Mouse (Mus musculus): ENCODE measurements around the gene C2cd3. TPM values are rescaled to one million over a fixed set of nuclear protein-coding genes. Genes with fewer than 3 reads are reported as not detected.

Gene C2cd3
- polyA plus RNA-seq, 1 experiment from 2014 or later, result 7.5 TPM

DNA sequence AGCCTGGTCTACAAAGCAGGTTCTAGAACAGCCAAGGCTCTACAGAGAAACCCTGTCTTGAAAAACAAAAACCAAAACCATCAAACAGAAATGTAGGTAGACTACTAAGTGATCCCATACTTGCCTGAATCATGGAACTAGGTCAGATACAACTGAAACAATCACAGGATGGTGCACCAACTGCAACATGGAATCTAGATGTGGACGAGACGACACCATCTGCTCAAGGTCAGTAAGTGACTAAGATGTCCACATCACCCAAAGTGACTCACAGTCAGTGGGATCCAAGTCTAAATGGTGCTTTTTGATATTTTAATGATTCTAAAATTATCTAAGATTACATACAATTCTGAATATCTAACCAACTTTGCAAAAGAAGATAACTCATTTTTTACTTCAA is 36.1 kb upstream of the C2cd3 start:
- H3K4me2 ChIP-seq (replicated peaks; ENCODE audit: low read depth, low read length), result no peak overlapping the region
- no peaks in the 10 kb centered on the region for H3K4me1 ChIP-seq (ENCODE audit: insufficient read depth, low read depth, low read length)
- H3K27ac ChIP-seq (ENCODE audit: low read length), result no peak overlapping the region
- TF ChIP-seq CTCF (IDR thresholded peaks at IDR 0.05) (no peak), EP300 (IDR thresholded peaks at IDR 0.05) (no peak)
- DNase-seq (ENCODE audit: low spot score) (no peak), ATAC-seq (no peak)
- no peak overlapping the region for H3K4me3 ChIP-seq (ENCODE audit: low read depth, low read length)
- H3K9ac ChIP-seq (replicated peaks; ENCODE audit: low read depth), result no peak overlapping the region
- no peaks in the 10 kb centered on the region for H3K9me3 ChIP-seq (ENCODE audit: low read length)
- H3K36me3 ChIP-seq (ENCODE audit: insufficient read depth, low read length), result peaks cover 41% of the 10 kb centered on the region; the same call in 1 of the 2 replicates
- H3K27me3 ChIP-seq (replicated peaks; ENCODE audit: insufficient read depth, low read length), result no peaks in the 10 kb centered on the region
- WGBS, result 82% methylated on average over 2 of the region's 2 CpGs

DNA sequence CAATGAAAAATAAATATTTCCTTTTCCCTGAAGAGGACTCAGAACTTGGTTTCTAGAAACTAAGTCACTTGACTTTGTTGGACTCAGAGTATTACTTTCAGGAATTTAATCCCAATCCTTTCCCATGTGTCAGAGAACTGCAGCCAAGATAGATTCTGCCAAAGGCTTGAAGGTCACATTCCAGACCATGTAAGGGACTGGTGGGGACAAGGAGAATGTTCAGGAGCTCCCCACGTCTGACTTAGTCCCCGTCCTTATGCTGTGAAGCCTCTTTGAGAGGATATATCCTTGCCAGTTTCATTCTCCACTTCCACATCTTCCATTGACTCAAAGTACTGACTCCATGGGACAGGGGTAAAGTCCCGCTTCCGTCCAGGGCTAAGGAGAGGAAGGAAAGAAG is 17.0 kb upstream of the C2cd3 start:
- H3K4me1 ChIP-seq (ENCODE audit: insufficient read depth, low read depth, low read length), result no peaks in the 10 kb centered on the region
- H3K9ac ChIP-seq (replicated peaks; ENCODE audit: low read depth), result no peak overlapping the region
- no peaks in the 10 kb centered on the region for H3K27me3 ChIP-seq (replicated peaks; ENCODE audit: insufficient read depth, low read length)
- H3K27ac ChIP-seq (ENCODE audit: low read length), result no peak overlapping the region
- DNase-seq (ENCODE audit: low spot score), result peak; percentile 16
- H3K4me3 ChIP-seq (ENCODE audit: low read depth, low read length), result no peak overlapping the region
- H3K4me2 ChIP-seq (replicated peaks; ENCODE audit: low read depth, low read length), result no peak overlapping the region
- ATAC-seq, result 0 out of 2 replicates have a peak, but pooled peaks have one; percentile 26
- no peaks in the 10 kb centered on the region for H3K9me3 ChIP-seq (ENCODE audit: low read length)
- no peak for TF ChIP-seq EP300 (IDR thresholded peaks at IDR 0.05)
- TF ChIP-seq CTCF (IDR thresholded peaks at IDR 0.05), result no peak
- no peaks in the 10 kb centered on the region for H3K36me3 ChIP-seq (ENCODE audit: insufficient read depth, low read length)
- WGBS, result 65% methylated on average over 4 of the region's 4 CpGs

DNA sequence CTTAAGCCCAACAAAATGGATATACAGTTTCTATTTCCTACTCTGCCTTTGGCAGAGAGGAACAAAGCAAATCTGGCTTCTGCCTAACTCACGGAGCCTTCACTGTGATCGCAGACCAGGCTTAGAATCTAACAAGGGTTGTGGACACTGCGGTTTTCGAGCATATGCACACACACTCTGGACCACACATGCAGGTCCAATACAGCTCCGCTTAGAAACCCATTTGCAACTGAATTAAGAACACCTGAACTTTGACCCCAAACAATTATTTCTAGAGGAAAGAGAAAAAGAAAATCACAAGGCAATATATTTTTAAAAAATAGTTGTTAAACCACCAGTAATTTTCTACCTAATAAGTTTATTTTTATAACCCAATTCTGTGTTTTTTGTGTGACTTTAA is 15.7 kb upstream of the C2cd3 start:
- Histone ChIP-seq H3K9me3 (ENCODE audit: low read length) (no peaks in the 10 kb centered on the region), H3K27me3 (replicated peaks; ENCODE audit: insufficient read depth, low read length) (no peaks in the 10 kb centered on the region), H3K27ac (ENCODE audit: low read length) (no peak overlapping the region), H3K4me3 (ENCODE audit: low read depth, low read length) (no peak overlapping the region), H3K36me3 (ENCODE audit: insufficient read depth, low read length) (no peaks in the 10 kb centered on the region), H3K9ac (replicated peaks; ENCODE audit: low read depth) (no peak overlapping the region), H3K4me2 (replicated peaks; ENCODE audit: low read depth, low read length) (no peak overlapping the region), H3K4me1 (ENCODE audit: insufficient read depth, low read depth, low read length) (no peaks in the 10 kb centered on the region)
- DNase-seq (ENCODE audit: low spot score) (no peak), ATAC-seq (no peak)
- WGBS, result 74% methylated on average over 5 of the region's 5 CpGs
- TF ChIP-seq CTCF (IDR thresholded peaks at IDR 0.05), result no peak
- no peak for TF ChIP-seq EP300 (IDR thresholded peaks at IDR 0.05)

- no peak for DNase-seq (ENCODE audit: low spot score)
- WGBS, result 81% methylated on average over 1 of the region's 1 CpGs
- H3K36me3 ChIP-seq (ENCODE audit: insufficient read depth, low read length), result no peaks in the 10 kb centered on the region
- no peaks in the 10 kb centered on the region for H3K9me3 ChIP-seq (ENCODE audit: low read length)
- no peak overlapping the region for H3K9ac ChIP-seq (replicated peaks; ENCODE audit: low read depth)
- no peak overlapping the region for H3K4me3 ChIP-seq (ENCODE audit: low read depth, low read length)
- H3K4me2 ChIP-seq (replicated peaks; ENCODE audit: low read depth, low read length), result no peak overlapping the region
- no peak overlapping the region for H3K27ac ChIP-seq (ENCODE audit: low read length)
- H3K4me1 ChIP-seq (ENCODE audit: insufficient read depth, low read depth, low read length), result no peaks in the 10 kb centered on the region
- no peak for ATAC-seq
- no peak for TF ChIP-seq CTCF (IDR thresholded peaks at IDR 0.05)
- TF ChIP-seq EP300 (IDR thresholded peaks at IDR 0.05), result no peak
- H3K27me3 ChIP-seq (replicated peaks; ENCODE audit: insufficient read depth, low read length), result no peaks in the 10 kb centered on the region
Measured at GRCm38 (mm10) chr7:100356768-100357167, 15.3 kb upstream of the C2cd3 start.

- Histone ChIP-seq H3K9ac (replicated peaks; ENCODE audit: low read depth) (no peak overlapping the region), H3K36me3 (ENCODE audit: insufficient read depth, low read length) (no peaks in the 10 kb centered on the region), H3K4me1 (ENCODE audit: insufficient read depth, low read depth, low read length) (no peaks in the 10 kb centered on the region), H3K27ac (ENCODE audit: low read length) (no peak overlapping the region), H3K4me3 (ENCODE audit: low read depth, low read length) (no peak overlapping the region), H3K9me3 (ENCODE audit: low read length) (no peaks in the 10 kb centered on the region), H3K27me3 (replicated peaks; ENCODE audit: insufficient read depth, low read length) (no peaks in the 10 kb centered on the region), H3K4me2 (replicated peaks; ENCODE audit: low read depth, low read length) (no peak overlapping the region)
- DNase-seq (ENCODE audit: low spot score) (no peak), ATAC-seq (no peak)
- no peak for TF ChIP-seq CTCF (IDR thresholded peaks at IDR 0.05)
- no peak for TF ChIP-seq EP300 (IDR thresholded peaks at IDR 0.05)
Measured at GRCm38 (mm10) chr7:100357856-100358255, 14.2 kb upstream of the C2cd3 start.

- no peak overlapping the region for H3K4me3 ChIP-seq (ENCODE audit: low read depth, low read length)
- H3K36me3 ChIP-seq (ENCODE audit: insufficient read depth, low read length), result no peaks in the 10 kb centered on the region
- no peaks in the 10 kb centered on the region for H3K27me3 ChIP-seq (replicated peaks; ENCODE audit: insufficient read depth, low read length)
- no peak for TF ChIP-seq EP300 (IDR thresholded peaks at IDR 0.05)
- no peak for TF ChIP-seq CTCF (IDR thresholded peaks at IDR 0.05)
- DNase-seq (ENCODE audit: low spot score) (no peak), ATAC-seq (no peak)
- no peaks in the 10 kb centered on the region for H3K9me3 ChIP-seq (ENCODE audit: low read length)
- no peak overlapping the region for H3K9ac ChIP-seq (replicated peaks; ENCODE audit: low read depth)
- WGBS, result 78% methylated on average over 2 of the region's 2 CpGs
- no peak overlapping the region for H3K4me2 ChIP-seq (replicated peaks; ENCODE audit: low read depth, low read length)
- H3K27ac ChIP-seq (ENCODE audit: low read length), result no peak overlapping the region
- H3K4me1 ChIP-seq (ENCODE audit: insufficient read depth, low read depth, low read length), result no peaks in the 10 kb centered on the region
Measured at GRCm38 (mm10) chr7:100363162-100363561, 8.9 kb upstream of the C2cd3 start.

- Histone ChIP-seq H3K9me3 (ENCODE audit: low read length) (no peaks in the 10 kb centered on the region), H3K27ac (ENCODE audit: low read length) (no peak overlapping the region), H3K4me2 (replicated peaks; ENCODE audit: low read depth, low read length) (no peak overlapping the region), H3K4me3 (ENCODE audit: low read depth, low read length) (no peak overlapping the region), H3K36me3 (ENCODE audit: insufficient read depth, low read length) (no peaks in the 10 kb centered on the region), H3K9ac (replicated peaks; ENCODE audit: low read depth) (no peak overlapping the region), H3K27me3 (replicated peaks; ENCODE audit: insufficient read depth, low read length) (no peaks in the 10 kb centered on the region), H3K4me1 (ENCODE audit: insufficient read depth, low read depth, low read length) (no peaks in the 10 kb centered on the region)
- ATAC-seq, result no peak
- TF ChIP-seq EP300 (IDR thresholded peaks at IDR 0.05) (no peak), CTCF (IDR thresholded peaks at IDR 0.05) (no peak)
- WGBS, result 33% methylated on average over 6 of the region's 6 CpGs
- DNase-seq (ENCODE audit: low spot score), result peak; percentile 35
Measured at GRCm38 (mm10) chr7:100364888-100365287, 7.1 kb upstream of the C2cd3 start.

Data from lung, postnatal 0 days (tissue).